Mouse (Mus musculus) midbrain, embryonic 11.5 days (tissue): ENCODE measurements around the gene Ginm1. TPM values are rescaled to one million over a fixed set of nuclear protein-coding genes. Genes with fewer than 3 reads are reported as not detected.

Experiments used
- ATAC-seq: fragments of 200-750 bp; cut with Nextera tagmentation; 2 replicates; pipeline ENCODE4 v1.8.0; 2017; ENCODE audit warnings: moderate TSS enrichment, moderate library complexity; ENCODE audit not compliant: low FRiP score
- DNase-seq: peaks from one replicate; pipeline ENCODE4 v3.0.0; 2015; ENCODE audit warnings: low spot score; ENCODE audit errors: missing footprints
- H3K27ac ChIP-seq: fragments of 300-500 bp; sonication (generic); 2 replicates; pipeline ENCODE4 v1.5.1; 2014; ENCODE audit warnings: low read depth, low read length
- H3K27me3 ChIP-seq: fragments of 300-500 bp; sonication (generic); 2 replicates; pipeline ENCODE4 v1.6.1; 2014; ENCODE audit warnings: mild to moderate bottlenecking, low read length, moderate library complexity, mixed read lengths; ENCODE audit not compliant: control insufficient read depth, insufficient read depth
- H3K36me3 ChIP-seq: fragments of 300-500 bp; sonication (generic); 2 replicates; pipeline ENCODE4 v1.6.1; 2014; ENCODE audit warnings: mild to moderate bottlenecking, low read length, moderate library complexity, mixed read lengths; ENCODE audit not compliant: control insufficient read depth, insufficient read depth
- H3K4me1 ChIP-seq: fragments of 300-500 bp; sonication (generic); 2 replicates; pipeline ENCODE4 v1.6.1; 2014; ENCODE audit warnings: low read length; ENCODE audit not compliant: control insufficient read depth, insufficient read depth
- H3K4me2 ChIP-seq: fragments of 300-500 bp; sonication (generic); 2 replicates; pipeline ENCODE4 v1.6.1; 2014; ENCODE audit warnings: mild to moderate bottlenecking, moderate library complexity
- H3K4me3 ChIP-seq: fragments of 300-500 bp; sonication (generic); 2 replicates; pipeline ENCODE4 v1.5.1; 2014; ENCODE audit warnings: low read depth, low read length
- H3K9ac ChIP-seq: fragments of 300-500 bp; sonication (generic); 2 replicates; pipeline ENCODE4 v1.6.1; 2014; ENCODE audit warnings: low read length
- H3K9me3 ChIP-seq: fragments of 300-500 bp; sonication (generic); 2 replicates; pipeline ENCODE4 v1.6.1; 2016; ENCODE audit warnings: low read length; ENCODE audit not compliant: control insufficient read depth
- whole genome bisulfite sequencing: fragments of 180-500 bp; shearing (Covaris S2); extraction: QIAGEN DNeasy Blood & Tissue Kit; methylation state at CpG from one replicate; pipeline ENCODE4 v1.1.7; 2014; 5-methylcytosine and 5-hydroxymethylcytosine counted together
- polyA plus RNA-seq: library from polyadenylated mRNA; unstranded; fragments of >200 nt; fragmentation: Nextera tagmentation; extraction: Ambion mirVana; gene quantifications from 2 replicates; pipeline ENCODE4 v1.2.1, GENCODE M21; 2014

Gene Ginm1
- polyA plus RNA-seq, 1 experiment from 2014 or later = 51.7 TPM

DNA sequence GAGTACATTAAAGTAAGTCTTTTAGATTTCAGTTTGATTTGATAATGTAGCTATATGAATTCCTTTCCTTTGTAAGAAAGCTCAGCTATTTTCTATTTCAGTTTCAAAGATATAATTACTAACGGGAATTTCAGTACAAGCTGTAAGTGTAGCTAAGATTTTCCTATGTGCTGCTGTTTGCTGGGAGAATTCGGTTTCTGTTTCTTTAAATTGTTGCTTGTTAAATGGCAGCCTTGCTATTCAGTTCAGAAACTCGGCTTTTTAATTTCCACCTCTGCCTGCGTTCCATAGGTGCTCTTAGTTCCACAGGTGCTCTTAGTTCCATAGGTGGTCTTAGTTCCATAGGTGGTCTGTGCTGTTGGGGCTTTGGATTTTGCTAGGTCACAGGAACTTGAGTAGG is 26.5 kb upstream of the Ginm1 start:
- DNase-seq (peak; percentile 73), ATAC-seq (no peak)
- 94% methylated on average over 4 of the region's 4 CpGs for WGBS

DNA sequence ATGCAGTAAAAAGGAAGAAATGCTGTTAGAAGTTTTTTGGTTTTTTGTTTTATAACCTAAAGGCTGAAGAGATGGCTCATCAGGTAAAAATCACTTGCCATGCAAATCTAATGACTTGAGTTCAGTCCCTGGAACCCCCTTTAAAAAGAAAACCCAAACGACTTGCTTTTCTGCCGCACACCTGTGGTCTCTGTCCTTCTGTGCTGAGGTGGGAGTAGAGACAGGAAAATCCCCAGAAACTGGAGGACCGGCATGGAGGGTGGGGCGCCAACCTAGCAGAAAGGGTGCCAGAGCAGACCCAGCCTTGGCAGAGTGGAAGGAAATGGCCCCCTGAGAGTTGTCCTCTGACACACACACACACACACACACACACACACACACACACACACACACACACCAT is 26.1 kb upstream of the Ginm1 start:
- ATAC-seq (no peak), DNase-seq (peak; percentile 14)
- Histone ChIP-seq H3K9ac (no peak overlapping the region), H3K9me3 (no peaks in the 10 kb centered on the region), H3K36me3 (peaks cover 5% of the 10 kb centered on the region), H3K4me3 (no peak overlapping the region), H3K27ac (no peak overlapping the region), H3K4me2 (no peak overlapping the region), H3K4me1 (no peaks in the 10 kb centered on the region), H3K27me3 (no peaks in the 10 kb centered on the region)
- whole genome bisulfite sequencing = 85% methylated on average over 4 of the region's 4 CpGs

More for the DNA sequence above, 26.5 kb upstream of the Ginm1 start:
- Histone ChIP-seq H3K9ac (no peak overlapping the region), H3K9me3 (no peaks in the 10 kb centered on the region), H3K4me2 (no peak overlapping the region), H3K4me1 (no peaks in the 10 kb centered on the region), H3K27me3 (no peaks in the 10 kb centered on the region), H3K36me3 (peaks cover 5% of the 10 kb centered on the region), H3K27ac (no peak overlapping the region), H3K4me3 (no peak overlapping the region)

DNA sequence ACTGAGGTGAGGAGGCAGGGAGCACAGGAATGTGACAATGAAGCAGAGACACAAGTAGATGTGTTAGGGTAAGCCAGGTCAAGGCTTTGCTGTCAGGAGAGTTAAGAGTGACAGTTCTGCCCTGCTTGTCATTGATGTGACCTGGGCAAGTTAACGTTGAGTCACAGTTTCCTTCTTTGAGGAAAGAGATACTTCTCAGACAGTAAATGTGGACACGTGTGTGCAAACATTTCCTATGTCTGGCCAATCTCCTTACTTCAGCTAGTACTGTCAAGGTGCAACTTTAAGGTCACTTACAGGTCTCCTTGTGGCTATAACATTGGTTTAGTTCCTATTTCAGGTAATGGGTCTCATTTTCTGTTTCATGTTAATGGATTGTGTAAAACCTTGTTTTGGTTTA is 23.9 kb upstream of the Ginm1 start:
- Histone ChIP-seq H3K4me1 (no peaks in the 10 kb centered on the region), H3K36me3 (peaks cover 3% of the 10 kb centered on the region; the same call in 1 of the 2 replicates), H3K27ac (no peak overlapping the region), H3K27me3 (no peaks in the 10 kb centered on the region), H3K4me3 (no peak overlapping the region), H3K9ac (no peak overlapping the region), H3K9me3 (no peaks in the 10 kb centered on the region), H3K4me2 (no peak overlapping the region)
- WGBS = 90% methylated on average over 2 of the region's 2 CpGs
- ATAC-seq (no peak), DNase-seq (peak; percentile 49)

DNA sequence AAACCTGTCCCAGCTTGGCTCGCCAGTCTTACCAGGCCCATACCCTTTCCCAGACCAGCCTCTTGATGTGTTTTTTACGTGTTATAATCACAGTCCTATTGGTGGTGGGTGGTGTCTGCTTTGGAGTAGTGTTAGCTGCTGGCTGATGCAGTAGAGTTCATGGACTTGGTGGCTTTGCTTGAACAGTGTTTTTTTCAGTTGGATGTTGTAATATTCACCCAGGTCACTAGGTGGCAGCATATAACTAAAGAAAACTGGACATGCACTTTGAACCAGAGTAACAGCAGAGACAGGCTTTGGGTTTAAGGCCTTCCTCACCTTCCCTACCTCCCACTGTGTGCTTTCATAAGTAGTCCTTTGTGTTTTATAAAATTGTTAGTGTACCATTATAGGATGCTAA is 17.3 kb upstream of the Ginm1 start:
- Histone ChIP-seq H3K9ac (no peak overlapping the region), H3K27ac (no peak overlapping the region), H3K4me2 (no peak overlapping the region), H3K4me1 (no peaks in the 10 kb centered on the region), H3K36me3 (peaks cover 12% of the 10 kb centered on the region; the same call in 1 of the 2 replicates), H3K27me3 (no peaks in the 10 kb centered on the region), H3K4me3 (no peak overlapping the region), H3K9me3 (no peaks in the 10 kb centered on the region)
- 48% methylated on average over 2 of the region's 2 CpGs for WGBS
- DNase-seq (peak; percentile 96), ATAC-seq (peak; percentile 46)

DNA sequence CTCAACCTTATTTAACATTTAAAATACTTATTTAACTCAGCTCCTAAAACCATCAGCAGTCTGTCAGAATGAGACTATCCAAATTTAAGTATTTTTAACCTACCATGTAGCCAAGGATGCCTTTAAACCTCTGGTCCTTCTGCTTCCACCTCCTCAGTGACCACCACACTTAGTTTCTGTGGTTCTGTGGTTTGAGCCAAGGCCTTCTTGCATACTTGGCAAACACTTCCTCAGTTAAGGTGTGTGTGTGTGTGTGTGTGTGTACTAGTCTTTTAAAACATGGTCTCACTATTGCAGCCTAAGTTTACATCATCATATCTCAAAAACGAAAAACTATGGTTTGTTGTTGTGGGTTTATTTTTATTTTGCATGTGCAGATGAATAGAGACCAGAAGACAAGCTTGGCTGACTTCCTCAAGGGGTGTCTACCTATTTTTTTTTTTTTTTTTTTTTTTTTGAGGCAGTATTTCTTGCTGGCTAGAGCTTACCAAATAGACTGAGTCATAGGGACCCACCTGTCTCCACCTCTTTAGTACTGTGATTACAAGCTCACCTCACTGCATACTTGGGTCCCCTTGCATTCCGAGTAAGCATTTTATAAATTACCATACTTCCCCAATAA is 10.0 kb upstream of the Ginm1 start:
- Histone ChIP-seq H3K4me2 (no peak overlapping the region), H3K9me3 (no peaks in the 10 kb centered on the region), H3K4me1 (no peaks in the 10 kb centered on the region), H3K27me3 (no peaks in the 10 kb centered on the region), H3K27ac (no peak overlapping the region), H3K4me3 (no peak overlapping the region), H3K36me3 (peaks cover 18% of the 10 kb centered on the region), H3K9ac (no peak overlapping the region)
- DNase-seq (no peak), ATAC-seq (no peak)
- WGBS = 86% methylated on average over 2 of the region's 2 CpGs

DNA sequence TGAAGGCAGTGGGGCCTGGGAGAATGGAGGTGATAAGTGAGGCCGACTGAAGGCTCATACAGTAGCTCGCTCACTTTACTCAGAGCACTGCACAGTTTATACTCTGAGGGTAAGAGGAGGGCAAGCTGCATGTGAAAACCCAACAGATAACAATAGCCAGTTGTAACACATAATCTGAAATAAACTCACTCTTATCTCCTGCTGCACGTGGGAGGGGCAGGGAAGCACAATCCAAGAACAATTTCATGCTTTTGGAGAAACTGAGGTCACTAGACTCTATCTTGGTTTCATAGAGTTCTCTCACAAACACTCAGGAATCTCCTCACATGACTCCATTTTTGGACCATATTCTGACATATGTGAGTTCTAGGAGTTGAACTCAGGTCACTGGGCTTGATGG is 8.6 kb upstream of the Ginm1 start:
- DNase-seq = no peak
- Histone ChIP-seq H3K4me3 (no peak overlapping the region), H3K9ac (no peak overlapping the region), H3K27me3 (no peaks in the 10 kb centered on the region), H3K4me2 (no peak overlapping the region), H3K9me3 (no peaks in the 10 kb centered on the region), H3K4me1 (no peaks in the 10 kb centered on the region), H3K27ac (no peak overlapping the region), H3K36me3 (peaks cover 21% of the 10 kb centered on the region)
- WGBS = 94% methylated on average over 3 of the region's 3 CpGs
- ATAC-seq = no peak

DNA sequence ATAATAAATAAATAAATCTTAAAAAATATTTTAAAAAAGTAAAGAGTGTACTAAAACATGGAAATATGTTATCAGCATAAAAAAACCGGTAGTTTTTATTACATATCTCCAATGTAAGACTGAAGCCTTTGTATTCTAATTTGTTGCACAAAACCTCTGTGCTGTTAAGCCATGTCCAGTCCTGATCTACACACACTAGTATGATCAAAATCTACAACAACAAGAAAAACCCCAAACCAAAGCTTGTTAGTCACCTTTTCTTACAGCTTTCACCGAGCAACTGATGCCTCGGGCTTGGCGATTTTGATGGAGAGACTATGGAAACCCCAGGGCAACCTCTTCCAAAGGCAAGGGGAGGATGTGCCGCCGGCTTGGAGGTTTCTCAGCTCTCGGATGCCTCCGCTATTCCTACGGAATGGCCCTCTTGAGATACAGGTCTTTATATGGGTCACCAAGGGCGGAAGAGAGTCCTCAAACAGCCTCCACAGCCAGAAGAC is 322 bp downstream of the Ginm1 start:
- DNase-seq (no peak), ATAC-seq (peak; percentile 34)
- H3K36me3 ChIP-seq = peaks cover 14% of the 10 kb centered on the region
- H3K27ac ChIP-seq = no peak overlapping the region
- peak overlapping the region; percentile 47 for H3K4me2 ChIP-seq
- peaks cover 8% of the 10 kb centered on the region for H3K4me1 ChIP-seq
- H3K9me3 ChIP-seq = no peaks in the 10 kb centered on the region
- H3K4me3 ChIP-seq = peak overlapping the region; percentile 84
- 3% methylated on average over 10 of the region's 10 CpGs for WGBS
- H3K9ac ChIP-seq = peak overlapping the region; percentile 74
- no peaks in the 10 kb centered on the region for H3K27me3 ChIP-seq

DNA sequence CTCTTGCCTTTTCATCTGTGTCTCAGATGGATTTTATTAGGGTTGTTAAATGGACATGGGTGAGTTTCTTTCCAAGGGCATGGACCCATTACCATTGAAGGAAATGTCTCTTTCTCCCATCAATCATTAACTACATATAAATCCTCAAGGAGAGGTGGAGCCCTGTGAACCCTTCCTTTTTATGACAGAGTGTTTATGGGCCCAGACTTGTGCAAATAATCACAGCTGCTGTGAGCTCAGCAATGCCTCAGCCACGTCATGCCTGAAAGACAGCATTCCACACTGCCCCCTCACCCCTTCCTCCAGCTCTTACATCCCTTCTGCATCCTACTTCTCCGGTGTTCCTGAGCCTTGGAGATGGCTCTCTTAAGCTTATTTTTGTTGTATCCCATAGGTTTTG is 5.3 kb downstream of the Ginm1 start:
- no peaks in the 10 kb centered on the region for H3K27me3 ChIP-seq
- H3K27ac ChIP-seq = no peak overlapping the region
- peaks cover 7% of the 10 kb centered on the region; the same call in 1 of the 2 replicates for H3K36me3 ChIP-seq
- no peak overlapping the region for H3K9ac ChIP-seq
- WGBS = 47% methylated on average over 2 of the region's 2 CpGs
- no peak for ATAC-seq
- no peaks in the 10 kb centered on the region for H3K4me1 ChIP-seq
- no peak for DNase-seq
- H3K9me3 ChIP-seq = no peaks in the 10 kb centered on the region
- no peak overlapping the region for H3K4me2 ChIP-seq
- no peak overlapping the region for H3K4me3 ChIP-seq

DNA sequence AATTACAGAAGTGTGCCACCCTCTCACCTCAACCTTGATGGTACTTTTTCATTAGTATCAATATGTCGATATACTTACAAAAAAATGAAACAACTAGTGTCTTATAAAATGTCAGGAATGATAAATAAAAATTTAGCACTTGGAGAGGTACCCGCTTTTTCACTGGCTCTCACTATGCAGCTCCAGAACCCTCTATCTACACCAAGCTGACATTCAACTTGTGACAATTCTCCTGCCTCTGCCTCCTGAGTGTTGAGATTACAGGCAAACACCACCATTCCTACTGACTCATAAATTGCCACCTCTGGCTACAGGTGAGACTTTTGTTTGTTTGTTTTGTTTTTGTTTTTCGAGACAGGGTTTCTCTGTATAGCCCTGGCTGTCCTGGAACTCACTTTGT is 11.4 kb downstream of the Ginm1 start:
- Histone ChIP-seq H3K27me3 (no peaks in the 10 kb centered on the region), H3K36me3 (no peaks in the 10 kb centered on the region), H3K4me2 (peak overlapping the region; percentile 67), H3K9ac (peak overlapping the region; percentile 28; the same call in 1 of the 2 replicates), H3K4me3 (peak overlapping the region; percentile 95), H3K9me3 (no peaks in the 10 kb centered on the region), H3K4me1 (peaks cover 5% of the 10 kb centered on the region; the same call in 1 of the 2 replicates), H3K27ac (no peak overlapping the region)
- DNase-seq = no peak
- ATAC-seq = peak; percentile 17; the same call in 1 of the 2 replicates
- 54% methylated on average over 3 of the region's 3 CpGs for WGBS
